Mouse (Mus musculus): ENCODE data around the gene Cdca3. TPM values are rescaled to one million over a fixed set of nuclear protein-coding genes. Genes with fewer than 3 reads are reported as not detected.

The Cdca3 gene
- 131 and 148 TPM in 2 replicates for polyA plus RNA-seq (2011; ENCODE audit: insufficient read depth, insufficient read length, low replicate concordance, missing spikeins)

GRCm38 (mm10) chr6:124828868-124829798 is at the start of gene Cdca3, which contains the start of gene Usp5:
Cdca3 (plus strand) TSS chr6:124829547.
Usp5 (minus strand) TSS chr6:124829484.
- H3K27ac ChIP-seq (ENCODE audit: control insufficient read depth, insufficient read depth, low read depth, low read length, poor library complexity): peak within 1 kb of the TSS; percentile 63
- peak within 1 kb of the TSS; percentile 89 for H3K4me3 ChIP-seq (replicated peaks; ENCODE audit: control insufficient read depth, low read depth, low read length)
- TF ChIP-seq CTCF (IDR thresholded peaks at IDR 0.05; ENCODE audit: control insufficient read depth, insufficient read depth, low read length): peak; percentile 32; the same call in 1 of the 2 replicates
- peak; percentile 87 for TF ChIP-seq POLR2A (IDR thresholded peaks at IDR 0.05; ENCODE audit: borderline replicate concordance, control insufficient read depth, low read depth, low read length)
- WGBS: under 1% methylated on average over 55 of the region's 55 CpGs
- no peaks in the 10 kb centered on the region; the same call in 1 of the 2 replicates for H3K4me1 ChIP-seq (ENCODE audit: control insufficient read depth, insufficient read depth, low read length)

DNA sequence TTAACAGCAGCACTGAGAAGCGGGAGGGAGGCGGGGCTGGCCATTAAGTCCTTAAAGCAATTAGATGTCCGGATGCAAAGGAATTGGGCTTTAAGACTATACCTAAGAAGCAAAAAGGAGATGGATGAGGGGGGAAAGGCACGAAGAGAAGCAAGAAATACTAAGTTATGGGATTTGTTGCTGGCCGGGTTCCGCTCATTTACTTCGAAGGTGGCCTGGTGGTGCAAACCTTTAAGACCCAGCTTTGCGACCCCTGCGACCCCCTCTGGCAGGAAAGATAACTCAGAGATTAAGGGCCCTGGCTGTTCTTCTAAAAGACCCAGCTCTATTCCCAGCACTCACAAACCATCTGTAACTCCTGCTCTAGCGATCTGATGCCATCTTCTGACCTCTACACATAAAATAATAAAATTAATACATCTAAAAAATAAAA is 49.3 kb upstream of the Cdca3 start:
- 26% methylated on average over 10 of the region's 10 CpGs for WGBS
- Histone ChIP-seq H3K4me3 (replicated peaks; ENCODE audit: control insufficient read depth, low read depth, low read length) (no peak overlapping the region), H3K27ac (ENCODE audit: control insufficient read depth, insufficient read depth, low read depth, low read length, poor library complexity) (no peak overlapping the region), H3K4me1 (ENCODE audit: control insufficient read depth, insufficient read depth, low read length) (no peaks in the 10 kb centered on the region; the same call in 1 of the 2 replicates)
- TF ChIP-seq POLR2A (IDR thresholded peaks at IDR 0.05; ENCODE audit: borderline replicate concordance, control insufficient read depth, low read depth, low read length): no peak
- TF ChIP-seq CTCF (IDR thresholded peaks at IDR 0.05; ENCODE audit: control insufficient read depth, insufficient read depth, low read length): no peak

DNA sequence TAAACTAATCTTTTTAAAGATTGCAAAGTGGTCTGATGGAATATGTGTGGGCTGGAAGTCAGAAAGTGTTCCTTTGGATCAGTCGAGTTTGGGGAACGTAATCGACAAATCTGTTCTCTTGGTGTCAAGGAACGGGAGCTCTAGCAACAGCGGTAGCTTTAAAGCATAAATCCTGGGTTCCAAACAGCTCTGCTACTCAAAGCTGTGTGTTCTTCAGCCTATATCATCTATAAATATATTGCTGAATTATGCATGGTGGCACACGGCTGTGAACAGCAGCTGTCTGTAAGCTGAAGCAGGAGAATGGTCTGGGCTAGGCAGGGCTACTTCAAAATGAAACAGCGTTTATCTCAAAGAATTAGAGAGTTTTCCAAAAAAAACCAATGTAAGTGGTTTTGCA is 48.4 kb upstream of the Cdca3 start:
- 85% methylated on average over 7 of the region's 7 CpGs for WGBS
- H3K27ac ChIP-seq (ENCODE audit: control insufficient read depth, insufficient read depth, low read depth, low read length, poor library complexity): no peak overlapping the region
- H3K4me3 ChIP-seq (replicated peaks; ENCODE audit: control insufficient read depth, low read depth, low read length): no peak overlapping the region
- H3K4me1 ChIP-seq (ENCODE audit: control insufficient read depth, insufficient read depth, low read length): no peaks in the 10 kb centered on the region; the same call in 1 of the 2 replicates
- no peak for TF ChIP-seq POLR2A (IDR thresholded peaks at IDR 0.05; ENCODE audit: borderline replicate concordance, control insufficient read depth, low read depth, low read length)

DNA sequence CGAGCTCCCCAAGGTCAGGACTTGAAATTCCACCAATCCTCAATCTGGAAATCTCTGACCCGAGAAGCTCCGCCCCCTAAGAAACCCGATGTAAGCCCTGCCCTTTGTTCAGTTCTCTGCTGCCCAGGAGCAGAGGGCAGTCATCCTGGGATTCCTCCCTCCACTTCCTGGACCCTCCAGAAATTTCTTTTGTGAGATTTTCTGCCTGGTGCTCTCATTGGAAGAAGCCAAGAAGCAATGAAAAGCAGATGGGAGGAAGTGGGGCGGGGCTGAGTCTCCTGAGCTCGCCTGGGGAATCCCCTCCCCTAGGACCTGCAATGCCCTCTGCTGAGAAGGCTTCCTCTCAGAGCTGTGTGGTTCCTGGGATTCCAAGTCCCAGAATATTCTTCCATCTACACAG is 46.9 kb upstream of the Cdca3 start:
- Histone ChIP-seq H3K27ac (ENCODE audit: control insufficient read depth, insufficient read depth, low read depth, low read length, poor library complexity) (no peak overlapping the region), H3K4me3 (replicated peaks; ENCODE audit: control insufficient read depth, low read depth, low read length) (peak overlapping the region; percentile 39), H3K4me1 (ENCODE audit: control insufficient read depth, insufficient read depth, low read length) (no peaks in the 10 kb centered on the region; the same call in 1 of the 2 replicates)
- 11% methylated on average over 6 of the region's 6 CpGs for WGBS
- no peak for TF ChIP-seq POLR2A (IDR thresholded peaks at IDR 0.05; ENCODE audit: borderline replicate concordance, control insufficient read depth, low read depth, low read length)
- TF ChIP-seq CTCF (IDR thresholded peaks at IDR 0.05; ENCODE audit: control insufficient read depth, insufficient read depth, low read length): no peak

DNA sequence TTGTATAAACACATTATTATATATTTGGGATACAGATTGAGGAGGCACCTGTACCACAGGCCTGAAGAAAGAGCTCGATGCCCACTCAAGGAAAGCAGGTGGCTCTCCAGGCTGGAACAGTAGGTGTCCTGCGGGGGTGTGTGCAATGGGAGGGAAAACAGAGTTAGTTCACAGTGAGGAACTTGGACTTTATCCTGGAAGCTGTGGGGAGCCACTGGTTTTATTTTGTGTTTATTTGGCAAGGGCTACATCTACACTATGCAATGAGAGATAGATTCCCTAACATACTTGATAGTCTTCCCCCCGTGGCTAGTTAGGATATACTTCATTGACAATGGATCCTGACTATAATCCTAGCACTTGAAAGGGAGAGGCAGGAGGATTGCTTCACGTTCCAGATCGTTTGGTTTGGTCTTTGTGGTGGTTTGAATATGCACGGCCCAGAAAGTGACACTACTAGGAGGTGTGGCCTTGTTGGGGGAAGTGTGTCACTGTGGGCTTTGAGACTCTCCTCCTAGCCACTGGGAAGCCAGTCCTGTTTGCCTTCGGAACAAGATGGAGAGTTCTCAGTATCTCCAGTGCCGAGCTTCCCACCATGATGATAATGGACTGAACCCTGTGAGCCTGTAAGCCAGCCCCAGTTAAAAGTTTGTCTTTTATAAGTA is 42.5 kb upstream of the Cdca3 start:
- Histone ChIP-seq H3K4me3 (replicated peaks; ENCODE audit: control insufficient read depth, low read depth, low read length) (no peak overlapping the region), H3K4me1 (ENCODE audit: control insufficient read depth, insufficient read depth, low read length) (no peaks in the 10 kb centered on the region), H3K27ac (ENCODE audit: control insufficient read depth, insufficient read depth, low read depth, low read length, poor library complexity) (no peak overlapping the region)
- TF ChIP-seq POLR2A (IDR thresholded peaks at IDR 0.05; ENCODE audit: borderline replicate concordance, control insufficient read depth, low read depth, low read length): no peak
- WGBS: 35% methylated on average over 8 of the region's 8 CpGs

DNA sequence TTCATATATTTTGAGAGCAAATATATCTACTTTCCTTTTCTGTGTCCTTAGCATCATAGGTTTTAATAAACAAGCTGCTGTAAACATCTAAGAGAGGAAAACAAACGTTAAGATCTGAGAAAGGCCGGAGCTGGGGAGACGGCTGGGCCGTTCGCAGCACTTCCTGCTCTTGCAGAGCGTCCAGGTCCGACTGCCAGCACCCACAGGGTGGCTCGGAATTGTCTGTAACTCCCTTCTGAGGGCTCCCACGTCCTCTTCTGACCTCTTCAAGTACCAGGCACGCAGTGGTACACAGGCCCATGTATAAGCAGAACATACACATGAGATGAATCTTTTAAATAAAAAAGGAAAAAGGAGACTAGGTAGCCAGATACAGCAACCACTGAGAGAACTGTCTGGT is 41.6 kb upstream of the Cdca3 start:
- Histone ChIP-seq H3K4me3 (replicated peaks; ENCODE audit: control insufficient read depth, low read depth, low read length) (no peak overlapping the region), H3K4me1 (ENCODE audit: control insufficient read depth, insufficient read depth, low read length) (no peaks in the 10 kb centered on the region), H3K27ac (ENCODE audit: control insufficient read depth, insufficient read depth, low read depth, low read length, poor library complexity) (no peak overlapping the region)
- TF ChIP-seq CTCF (IDR thresholded peaks at IDR 0.05; ENCODE audit: control insufficient read depth, insufficient read depth, low read length) (no peak), POLR2A (IDR thresholded peaks at IDR 0.05; ENCODE audit: borderline replicate concordance, control insufficient read depth, low read depth, low read length) (no peak)
- WGBS: 74% methylated on average over 10 of the region's 10 CpGs

DNA sequence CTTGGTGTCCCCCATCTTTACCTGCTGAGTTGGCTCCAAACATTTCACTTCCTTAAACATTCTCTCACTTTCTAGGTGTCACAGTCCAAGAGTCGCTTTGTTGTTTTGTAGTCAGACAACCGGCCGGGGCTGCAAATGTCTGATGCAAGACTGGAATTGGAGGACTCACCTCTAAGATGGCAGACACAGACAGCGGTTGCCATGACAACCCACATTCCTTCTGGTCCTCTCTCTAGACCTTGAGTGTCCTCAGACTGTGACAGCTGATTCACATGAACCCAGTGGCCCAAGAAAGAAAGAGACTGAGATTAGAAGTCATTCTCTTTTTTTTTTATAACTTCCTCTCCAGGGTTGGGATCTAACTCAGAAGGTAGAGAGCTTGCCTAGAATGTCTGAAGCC is 39.8 kb upstream of the Cdca3 start:
- Histone ChIP-seq H3K27ac (ENCODE audit: control insufficient read depth, insufficient read depth, low read depth, low read length, poor library complexity) (no peak overlapping the region), H3K4me3 (replicated peaks; ENCODE audit: control insufficient read depth, low read depth, low read length) (no peak overlapping the region), H3K4me1 (ENCODE audit: control insufficient read depth, insufficient read depth, low read length) (no peaks in the 10 kb centered on the region)
- WGBS: 78% methylated on average over 4 of the region's 4 CpGs
- TF ChIP-seq CTCF (IDR thresholded peaks at IDR 0.05; ENCODE audit: control insufficient read depth, insufficient read depth, low read length): no peak
- no peak for TF ChIP-seq POLR2A (IDR thresholded peaks at IDR 0.05; ENCODE audit: borderline replicate concordance, control insufficient read depth, low read depth, low read length)

GRCm38 (mm10) chr6:124790121-124790520 is 39.2 kb upstream of the Cdca3 start:
- H3K27ac ChIP-seq (ENCODE audit: control insufficient read depth, insufficient read depth, low read depth, low read length, poor library complexity): no peak overlapping the region
- 55% methylated on average over 4 of the region's 4 CpGs for WGBS
- TF ChIP-seq POLR2A (IDR thresholded peaks at IDR 0.05; ENCODE audit: borderline replicate concordance, control insufficient read depth, low read depth, low read length) (no peak), CTCF (IDR thresholded peaks at IDR 0.05; ENCODE audit: control insufficient read depth, insufficient read depth, low read length) (no peak)
- H3K4me1 ChIP-seq (ENCODE audit: control insufficient read depth, insufficient read depth, low read length): no peaks in the 10 kb centered on the region
- H3K4me3 ChIP-seq (replicated peaks; ENCODE audit: control insufficient read depth, low read depth, low read length): no peak overlapping the region
